In genomic region chr3:88449395-88450023, GRCm38 (mm10) we compare ENCODE assay signal across 8 mouse cellular contexts. TPM values are rescaled to one million over a fixed set of nuclear protein-coding genes. Genes with fewer than 3 reads are reported as not detected.
DNase-seq lines count a peak whose midpoint lies in the region; ATAC-seq and TF ChIP-seq lines count a peak whose summit lies in the region.

No protein-coding gene starts in this region.

- peak overlapping the region; percentile 46; the same call in 1 of the 2 replicates for H3K27ac ChIP-seq in layer of hippocampus, adult 2 months
- peak overlapping the region; percentile 59; the same call in 1 of the 2 replicates for H3K27ac ChIP-seq in limb, embryonic 14.5 days (replicated peaks; ENCODE audit: low read depth, low read length)
- peak overlapping the region; percentile 26; the same call in 1 of the 2 replicates for H3K27ac ChIP-seq in stomach, embryonic 15.5 days

- peak overlapping the region; percentile 60 for H3K4me2 ChIP-seq in limb, embryonic 14.5 days (replicated peaks; ENCODE audit: low read depth, low read length, severe bottlenecking)
- H3K4me2 ChIP-seq in stomach, embryonic 15.5 days = peak overlapping the region; percentile 53

- DNase-seq in layer of hippocampus, adult 2 months (ENCODE audit: low spot score in 2 of 2) = no peak
- no peak for DNase-seq in layer of hippocampus, adult 9-11 months
- DNase-seq in cerebellum, adult 9-10 months = peak; percentile 73
- DNase-seq in heart, adult 9 months (ENCODE audit: low spot score in 2 of 2) = peak; percentile 39 to 43
- DNase-seq in limb, embryonic 14.5 days (ENCODE audit: low spot score) = peak; percentile 73
- DNase-seq in left cerebral cortex, adult 11 months (ENCODE audit: low spot score) = no peak
- no peak for DNase-seq in B cell, adult 2 months

- no peaks in the 10 kb centered on the region for H3K9me3 ChIP-seq in limb, embryonic 14.5 days (ENCODE audit: control insufficient read depth, low read length)
- no peaks in the 10 kb centered on the region for H3K9me3 ChIP-seq in stomach, embryonic 15.5 days

- peak overlapping the region; percentile 45 for H3K4me3 ChIP-seq in layer of hippocampus, adult 2 months
- peak overlapping the region; percentile 40 for H3K4me3 ChIP-seq in limb, embryonic 14.5 days (replicated peaks; ENCODE audit: low read length)
- peak overlapping the region; percentile 28 for H3K4me3 ChIP-seq in stomach, embryonic 15.5 days (replicated peaks)

- no peak for TF ChIP-seq CTCF in layer of hippocampus, adult 2 months (conservative IDR thresholded peaks at IDR 0.05)

- TF ChIP-seq POLR2A in limb, embryonic 14.5 days (IDR thresholded peaks at IDR 0.05; ENCODE audit: borderline replicate concordance, extremely low read depth, insufficient read depth, insufficient read length) = peak; percentile 57; the same call in 1 of the 2 replicates

- WGBS in limb, embryonic 14.5 days = 7% methylated on average over 20 of the region's 21 CpGs
- WGBS in stomach, embryonic 15.5 days = 16% methylated on average over 21 of the region's 21 CpGs

- no peaks in the 10 kb centered on the region for H3K27me3 ChIP-seq in limb, embryonic 14.5 days (ENCODE audit: control insufficient read depth, insufficient read depth, low read length)
- H3K27me3 ChIP-seq in stomach, embryonic 15.5 days (replicated peaks) = no peaks in the 10 kb centered on the region

- H3K4me1 ChIP-seq in limb, embryonic 14.5 days (ENCODE audit: control insufficient read depth, insufficient read depth, low read length) = peaks cover 8% of the 10 kb centered on the region; the same call in 1 of the 2 replicates
- H3K4me1 ChIP-seq in stomach, embryonic 15.5 days = peaks cover 30% of the 10 kb centered on the region

- peak overlapping the region; percentile 55 for H3K9ac ChIP-seq in limb, embryonic 14.5 days (ENCODE audit: low read depth, low read length, severe bottlenecking)
- no peak overlapping the region for H3K9ac ChIP-seq in stomach, embryonic 15.5 days

- ATAC-seq in limb, embryonic 14.5 days (ENCODE audit: low FRiP score, low read depth) = peak; percentile 90
- no peak for ATAC-seq in stomach, embryonic 15.5 days (ENCODE audit: insufficient read depth, low FRiP score, low read depth)

- no peaks in the 10 kb centered on the region for H3K36me3 ChIP-seq in limb, embryonic 14.5 days (ENCODE audit: control insufficient read depth, insufficient read depth, low read length)
- no peaks in the 10 kb centered on the region; the same call in 1 of the 2 replicates for H3K36me3 ChIP-seq in stomach, embryonic 15.5 days

RNA-seq across cellular contexts. Expression of gene Sema4a, which starts 11.5 kb away (rescaled TPM):
- total RNA-seq in layer of hippocampus, adult 2 months (2021) = 10 to 100 TPM; 37.0 to 42.9 TPM
- polyA plus RNA-seq in limb, embryonic 14.5 days (2012; rRNA removed) = 13.5 and 16.0 TPM in 2 replicates
- 12.9 and 14.4 TPM in 2 replicates for polyA plus RNA-seq in limb, embryonic 14.5 days (2014; fragmentation: Nextera tagmentation; extraction: Ambion mirVana)
- 22.3 and 25.1 TPM in 2 replicates for polyA plus RNA-seq in stomach, embryonic 15.5 days (2015; fragmentation: Nextera tagmentation; extraction: Ambion mirVana)

RNA-seq across cellular contexts. Expression of gene Slc25a44, which starts 24.6 kb away (rescaled TPM):
- 10 to 100 TPM; 69.5 to 71.8 TPM for total RNA-seq in layer of hippocampus, adult 2 months (2021)
- polyA plus RNA-seq in limb, embryonic 14.5 days (2012; rRNA removed) = 21.2 and 24.0 TPM in 2 replicates
- 18.0 and 19.1 TPM in 2 replicates for polyA plus RNA-seq in limb, embryonic 14.5 days (2014; fragmentation: Nextera tagmentation; extraction: Ambion mirVana)
- polyA plus RNA-seq in stomach, embryonic 15.5 days (2015; fragmentation: Nextera tagmentation; extraction: Ambion mirVana) = 15.7 and 16.0 TPM in 2 replicates

RNA-seq across cellular contexts. Expression of gene Pmf1, which starts 39.4 kb away (rescaled TPM):
- 1 to 10 TPM; 6.4 to 6.8 TPM for total RNA-seq in layer of hippocampus, adult 2 months (2021)
- polyA plus RNA-seq in limb, embryonic 14.5 days (2012; rRNA removed) = 99.9 and 108 TPM in 2 replicates
- polyA plus RNA-seq in limb, embryonic 14.5 days (2014; fragmentation: Nextera tagmentation; extraction: Ambion mirVana) = 109 and 114 TPM in 2 replicates
- 115 and 118 TPM in 2 replicates for polyA plus RNA-seq in stomach, embryonic 15.5 days (2015; fragmentation: Nextera tagmentation; extraction: Ambion mirVana)

Comparison
In these comparisons a context has a peak if more than half of its experiments do, and no peak if none do; other contexts are left out.
1. DNase-seq: peak in cerebellum, adult 9-10 months (single experiment), heart, adult 9 months (2 of 2) and limb, embryonic 14.5 days (single experiment); none in layer of hippocampus, adult 2 months (0 of 2), layer of hippocampus, adult 9-11 months (single experiment), left cerebral cortex, adult 11 months (single experiment) and B cell, adult 2 months (0 of 2).
2. Peak in every context shown above with its lines, with median percentiles within 50 percentile points of each other: H3K27ac ChIP-seq and H3K4me3 ChIP-seq.